Mouse (Mus musculus): ENCODE measurements around the gene Golga3.
A peak's percentile ranks its signal among the peaks of the same experiment; 100 is the strongest.

Gene Golga3

DNA sequence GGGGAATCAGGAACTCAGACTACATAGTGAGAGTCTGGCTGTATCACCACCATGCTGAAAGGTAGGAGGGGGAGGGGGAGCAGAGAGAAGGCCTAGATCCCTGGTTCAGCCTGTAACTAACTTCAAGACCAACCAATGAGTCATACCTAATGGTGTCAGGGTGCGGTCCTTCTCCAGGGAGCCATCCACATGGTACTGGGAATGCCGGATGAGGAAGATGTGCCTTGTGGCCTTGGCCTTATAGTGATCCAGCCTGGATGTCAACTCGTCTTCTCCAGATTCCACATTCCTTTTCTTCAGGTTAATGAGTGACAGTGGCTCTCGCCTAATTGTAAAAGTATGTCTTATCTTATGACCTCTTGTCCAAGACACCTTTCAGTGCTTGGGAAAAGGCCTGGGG is 90.4 kb downstream of the Golga3 start:
- Histone ChIP-seq H3K4me1 (replicated peaks; ENCODE audit: low read depth, low read length) (peaks cover 63% of the 10 kb centered on the region), H3K4me3 (replicated peaks; ENCODE audit: low read length) (no peak overlapping the region), H3K36me3 (ENCODE audit: insufficient read depth, low read length) (peaks cover 62% of the 10 kb centered on the region), H3K27me3 (ENCODE audit: insufficient read depth, low read length) (no peaks in the 10 kb centered on the region), H3K9me3 (ENCODE audit: low read length) (no peaks in the 10 kb centered on the region)
- TF ChIP-seq NANOG (IDR thresholded peaks at IDR 0.05; ENCODE audit: borderline replicate concordance, low read length) (no peak), CTCF (conservative IDR thresholded peaks at IDR 0.05; ENCODE audit: low read length) (no peak), POU5F1 (IDR thresholded peaks at IDR 0.05; ENCODE audit: borderline replicate concordance, low read length) (no peak)

DNA sequence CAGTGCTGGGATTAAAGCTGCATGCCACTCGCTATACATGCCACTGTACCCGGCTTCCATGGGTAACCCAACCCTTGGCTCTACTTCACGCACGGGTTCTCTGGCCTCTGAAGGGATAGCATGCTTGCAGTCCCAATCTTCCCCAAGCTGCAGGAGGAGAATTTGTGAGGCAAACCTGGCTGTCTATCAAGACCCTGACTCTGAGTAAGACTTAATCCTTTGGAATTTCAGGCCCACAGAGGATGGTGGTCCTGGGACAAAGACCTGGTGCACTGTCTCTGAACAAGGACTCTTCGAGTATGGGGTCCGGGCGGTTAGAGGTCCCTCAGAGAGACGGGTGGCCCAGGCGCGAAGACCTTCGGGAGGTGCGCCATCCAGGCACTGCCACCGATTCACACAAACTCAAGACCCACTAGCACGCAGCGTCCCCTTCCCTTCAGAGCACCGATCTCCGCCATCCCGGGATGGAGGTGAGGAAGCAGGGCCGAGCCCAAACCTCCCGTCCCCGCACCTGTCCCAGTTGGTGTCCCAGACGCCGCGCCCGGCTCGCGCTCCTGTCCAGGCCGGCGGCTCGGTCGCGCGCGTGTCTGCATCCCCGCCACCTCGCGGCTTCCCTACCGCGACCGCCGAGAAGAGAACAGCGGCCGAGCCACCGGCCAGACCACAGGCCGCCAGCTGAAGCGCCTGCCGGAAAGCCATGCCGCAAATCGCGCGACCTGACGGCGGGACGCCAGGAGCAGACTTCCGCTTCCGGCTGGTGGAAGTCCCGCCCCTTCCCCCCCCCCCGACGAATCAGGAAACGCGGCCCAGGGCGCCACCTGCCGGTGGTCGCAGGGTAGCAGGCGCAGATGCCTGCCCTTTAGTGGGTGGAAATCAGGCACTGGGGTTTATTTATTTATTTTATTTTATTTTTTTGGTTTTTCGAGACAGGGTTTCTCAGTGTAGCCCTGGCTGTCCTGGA is 92.9 kb downstream of the Golga3 start, which contains the start of gene Pgam5:
Gene Pgam5 (minus strand): TSS at position 773 of the 961 bp plus-strand sequence.
- Histone ChIP-seq H3K4me3 (replicated peaks; ENCODE audit: low read length) (peak within 1 kb of the TSS; percentile 99), H3K27me3 (ENCODE audit: insufficient read depth, low read length) (no peaks in the 10 kb centered on the region), H3K9me3 (ENCODE audit: low read length) (no peaks in the 10 kb centered on the region), H3K4me1 (replicated peaks; ENCODE audit: low read depth, low read length) (peaks cover 52% of the 10 kb centered on the region), H3K36me3 (ENCODE audit: insufficient read depth, low read length) (peaks cover 63% of the 10 kb centered on the region)
- TF ChIP-seq CTCF (conservative IDR thresholded peaks at IDR 0.05; ENCODE audit: low read length) = peak; percentile 50
- no peak for TF ChIP-seq NANOG (IDR thresholded peaks at IDR 0.05; ENCODE audit: borderline replicate concordance, low read length)

DNA sequence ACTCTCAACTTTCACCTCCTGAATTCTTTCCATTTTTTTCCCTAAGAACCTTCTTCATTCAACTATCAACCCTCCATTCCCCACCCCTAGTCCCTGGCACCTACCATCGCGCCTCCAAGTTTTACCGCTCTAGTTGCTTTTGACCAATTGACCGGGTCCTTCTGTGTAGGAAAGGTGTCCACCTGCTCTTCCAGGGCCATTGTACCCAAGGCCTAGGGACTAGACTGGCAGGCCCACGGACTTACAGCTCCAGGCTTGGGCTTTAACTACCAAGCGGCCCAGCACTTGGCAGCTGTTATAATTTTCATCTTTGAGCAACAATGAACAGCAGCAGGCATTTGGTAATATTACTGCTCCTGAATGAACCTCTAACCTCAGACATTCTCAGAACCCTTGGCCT is 93.7 kb downstream of the Golga3 start:
- Histone ChIP-seq H3K4me3 (replicated peaks; ENCODE audit: low read length) (no peak overlapping the region), H3K9me3 (ENCODE audit: low read length) (no peaks in the 10 kb centered on the region), H3K4me1 (replicated peaks; ENCODE audit: low read depth, low read length) (peaks cover 44% of the 10 kb centered on the region), H3K36me3 (ENCODE audit: insufficient read depth, low read length) (peaks cover 62% of the 10 kb centered on the region), H3K27me3 (ENCODE audit: insufficient read depth, low read length) (no peaks in the 10 kb centered on the region)
- no peak for TF ChIP-seq POU5F1 (IDR thresholded peaks at IDR 0.05; ENCODE audit: borderline replicate concordance, low read length)
- TF ChIP-seq CTCF (conservative IDR thresholded peaks at IDR 0.05; ENCODE audit: low read length) = no peak
- TF ChIP-seq NANOG (IDR thresholded peaks at IDR 0.05; ENCODE audit: borderline replicate concordance, low read length) = no peak

DNA sequence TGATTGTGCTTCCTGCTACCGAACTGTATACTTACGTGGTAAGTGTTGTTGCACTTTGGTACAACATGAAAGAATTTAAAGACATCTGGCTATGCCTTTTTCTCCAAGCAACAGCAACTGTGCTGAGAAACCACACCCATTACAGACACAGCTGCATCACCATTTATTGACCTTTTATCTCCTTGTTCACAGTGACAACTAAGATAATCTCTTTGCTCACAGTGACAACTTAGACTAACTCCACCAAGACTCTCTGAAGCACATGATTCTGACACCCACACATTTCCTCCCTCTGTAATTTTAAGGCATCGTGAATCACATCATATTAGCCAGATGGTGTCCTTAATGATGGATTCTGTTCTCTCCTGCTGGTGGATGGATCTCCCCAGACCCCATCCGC is 97.6 kb downstream of the Golga3 start:
- Histone ChIP-seq H3K27me3 (ENCODE audit: insufficient read depth, low read length) (no peaks in the 10 kb centered on the region), H3K4me1 (replicated peaks; ENCODE audit: low read depth, low read length) (peaks cover 13% of the 10 kb centered on the region), H3K9me3 (ENCODE audit: low read length) (no peaks in the 10 kb centered on the region), H3K4me3 (replicated peaks; ENCODE audit: low read length) (no peak overlapping the region), H3K36me3 (ENCODE audit: insufficient read depth, low read length) (peaks cover 58% of the 10 kb centered on the region)
- TF ChIP-seq POU5F1 (IDR thresholded peaks at IDR 0.05; ENCODE audit: borderline replicate concordance, low read length) (no peak), CTCF (conservative IDR thresholded peaks at IDR 0.05; ENCODE audit: low read length) (no peak), NANOG (IDR thresholded peaks at IDR 0.05; ENCODE audit: borderline replicate concordance, low read length) (no peak)

DNA sequence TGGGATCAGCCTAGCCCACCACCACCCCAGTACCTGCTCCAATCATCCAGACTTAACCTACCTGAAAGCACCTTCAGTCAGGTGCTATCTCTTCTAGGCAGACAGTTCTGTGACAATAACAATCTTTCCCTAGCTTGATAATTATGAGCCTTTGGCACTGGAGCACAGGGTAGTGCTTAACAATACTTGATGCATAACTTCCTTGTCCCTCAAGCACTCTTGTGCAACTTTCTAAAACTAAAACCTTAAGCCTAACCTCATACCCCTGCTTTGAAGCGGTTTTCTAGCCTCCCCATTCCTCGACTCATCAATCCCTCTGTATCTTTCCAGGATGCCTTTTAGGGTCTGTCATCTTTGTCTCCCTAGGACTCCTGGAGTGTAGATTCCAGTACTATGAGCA is 98.3 kb downstream of the Golga3 start:
- Histone ChIP-seq H3K36me3 (ENCODE audit: insufficient read depth, low read length) (peaks cover 58% of the 10 kb centered on the region), H3K4me1 (replicated peaks; ENCODE audit: low read depth, low read length) (peaks cover 13% of the 10 kb centered on the region), H3K9me3 (ENCODE audit: low read length) (no peaks in the 10 kb centered on the region), H3K27me3 (ENCODE audit: insufficient read depth, low read length) (no peaks in the 10 kb centered on the region), H3K4me3 (replicated peaks; ENCODE audit: low read length) (no peak overlapping the region)
- TF ChIP-seq POU5F1 (IDR thresholded peaks at IDR 0.05; ENCODE audit: borderline replicate concordance, low read length) (no peak), CTCF (conservative IDR thresholded peaks at IDR 0.05; ENCODE audit: low read length) (no peak)
